Mouse (Mus musculus) myocyte (in vitro differentiated cells): Measurements from ENCODE around the gene Ipo11.

Experiments
- MAX ChIP-seq: IDR thresholded peaks from one replicate; pipeline ENCODE4 v1.6.1; 2011; ENCODE audit warnings: low read depth, mild to moderate bottlenecking, control low read depth
- MYOD1 ChIP-seq, 3 experiments: IDR thresholded peaks; one replicate each; pipeline ENCODE4 v1.6.1; 2011; ENCODE audit warnings: control low read depth in 2 of 3, low read depth in 2 of 3, mild to moderate bottlenecking in 2 of 3, moderate library complexity in 1 of 3; ENCODE audit not compliant: insufficient read length in 2 of 3, control insufficient read depth in 1 of 3
- MYOG ChIP-seq, 3 experiments: IDR thresholded peaks; one replicate each; pipeline ENCODE4 v1.6.1; 2011; ENCODE audit warnings: control low read depth in 2 of 3, low read depth in 2 of 3, mild to moderate bottlenecking in 2 of 3; ENCODE audit not compliant: insufficient read length in 2 of 3, control insufficient read depth in 1 of 3, insufficient read depth in 1 of 3
- POLR2A ChIP-seq: IDR thresholded peaks from one replicate; pipeline ENCODE4 v1.6.1; 2011; ENCODE audit warnings: low read depth, mild to moderate bottlenecking, control low read depth, moderate library complexity; ENCODE audit not compliant: insufficient read length
- TCF12 ChIP-seq: IDR thresholded peaks from one replicate; pipeline ENCODE4 v1.6.1; 2011; ENCODE audit warnings: mild to moderate bottlenecking, control low read depth; ENCODE audit not compliant: poor library complexity, insufficient read depth, severe bottlenecking
- TCF3 ChIP-seq: IDR thresholded peaks from one replicate; pipeline ENCODE4 v1.6.1; 2011; ENCODE audit warnings: low read depth, control low read depth; ENCODE audit not compliant: insufficient read length
- USF1 ChIP-seq: IDR thresholded peaks from one replicate; pipeline ENCODE4 v1.6.1; 2011; ENCODE audit warnings: low read depth, mild to moderate bottlenecking, control low read depth, moderate library complexity

DNA sequence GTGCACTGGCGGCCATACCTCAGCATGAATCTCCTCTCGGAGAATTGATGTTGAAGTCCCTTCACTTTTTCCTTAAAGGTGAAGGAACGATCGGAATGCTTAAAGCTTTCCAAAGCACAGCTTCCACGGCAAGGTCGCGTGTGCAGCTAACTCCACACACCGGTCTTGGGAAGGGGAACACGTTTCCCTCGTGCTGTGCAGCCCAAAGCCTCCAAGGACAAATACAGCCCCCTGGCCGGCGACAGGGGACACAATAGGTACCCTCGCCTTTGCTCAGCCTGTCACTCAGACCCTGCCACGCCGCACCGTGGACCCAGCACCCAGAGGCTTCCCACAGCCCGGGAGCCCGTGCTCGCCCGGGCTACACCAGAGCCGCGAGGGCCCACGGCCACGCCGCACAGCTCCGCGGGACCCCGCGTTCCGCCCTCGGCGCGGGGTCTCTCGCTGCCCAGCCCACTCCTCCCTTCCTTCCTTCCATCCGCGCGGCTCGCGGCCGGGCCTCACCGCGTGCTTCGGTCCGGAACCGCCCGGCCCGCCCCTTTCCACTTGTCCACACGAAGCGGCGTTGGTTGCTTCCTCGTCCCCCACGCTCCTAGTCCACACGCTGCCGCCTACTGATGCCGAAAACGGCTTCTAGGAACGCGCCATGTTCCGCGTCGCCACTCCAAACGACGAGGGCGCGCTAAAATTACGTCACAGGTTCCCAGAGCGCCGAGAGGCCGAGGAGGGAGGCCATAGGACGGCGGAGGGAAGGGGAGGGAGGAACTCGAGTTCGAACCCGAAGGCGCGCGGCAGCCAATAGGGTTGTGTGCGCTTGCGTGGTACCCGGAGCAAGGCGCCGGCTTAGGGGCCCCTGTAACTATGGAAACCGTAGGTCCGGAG lies at the start of gene Ipo11:
- TF ChIP-seq POLR2A, result peak; percentile 72
- no peak for TF ChIP-seq TCF3
- no peak for TF ChIP-seq TCF12
- no peak for TF ChIP-seq USF1
- no peak for TF ChIP-seq MYOG (IDR thresholded peaks at IDR 0.05; ENCODE audit: control insufficient read depth in 1 of 3, insufficient read depth in 1 of 3, insufficient read length in 2 of 3, low read depth in 2 of 3)
- no peak for TF ChIP-seq MYOD1 (IDR thresholded peaks at IDR 0.05; ENCODE audit: control insufficient read depth in 1 of 3, insufficient read length in 2 of 3, low read depth in 2 of 3)
- TF ChIP-seq MAX, result no peak
